Mouse (Mus musculus) G1E-ER4 (cell line): Measurements from ENCODE around the gene Coa4. TPM values are rescaled to one million over a fixed set of nuclear protein-coding genes. Genes with fewer than 3 reads are reported as not detected.

Experiments
- GATA1 ChIP-seq: IDR thresholded peaks from one replicate; pipeline ENCODE4 v1.8.0; 2012; ENCODE audit warnings: low read length, inconsistent platforms
- polyA plus RNA-seq: library from polyadenylated mRNA; stranded (reverse); fragments of >175 nt; gene quantifications from 2 replicates; pipeline ENCODE4 v1.2.3, GENCODE M21; 2012

Gene Coa4
- polyA plus RNA-seq, 1 experiment: 13.4 TPM

DNA sequence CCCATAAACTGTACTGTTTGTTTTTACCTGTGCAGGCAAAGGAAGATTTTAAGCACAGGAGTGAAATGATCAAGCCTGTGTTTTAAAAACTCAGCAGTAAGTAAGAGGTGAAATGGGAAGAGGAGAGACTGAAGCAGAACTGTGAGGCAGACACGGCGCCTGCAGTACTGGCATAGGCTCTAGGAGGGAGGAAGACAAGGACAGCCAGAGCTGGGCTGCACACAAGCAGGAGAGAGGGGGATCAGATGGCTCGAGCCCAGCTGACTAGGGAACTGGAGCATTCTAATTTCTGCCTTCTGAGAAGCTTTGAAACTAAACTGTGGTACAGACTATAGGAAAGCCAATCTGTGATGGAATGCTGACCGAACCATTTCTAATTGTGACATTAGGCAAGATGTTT lies 35.8 kb downstream of the Coa4 start:
- TF ChIP-seq GATA1: no peak

GRCm38 (mm10) chr7:100578794-100579193 lies 41.9 kb downstream of the Coa4 start:
- no peak for TF ChIP-seq GATA1

- TF ChIP-seq GATA1: no peak
Observed at GRCm38 (mm10) chr7:100582235-100582634, 45.4 kb downstream of the Coa4 start.

DNA sequence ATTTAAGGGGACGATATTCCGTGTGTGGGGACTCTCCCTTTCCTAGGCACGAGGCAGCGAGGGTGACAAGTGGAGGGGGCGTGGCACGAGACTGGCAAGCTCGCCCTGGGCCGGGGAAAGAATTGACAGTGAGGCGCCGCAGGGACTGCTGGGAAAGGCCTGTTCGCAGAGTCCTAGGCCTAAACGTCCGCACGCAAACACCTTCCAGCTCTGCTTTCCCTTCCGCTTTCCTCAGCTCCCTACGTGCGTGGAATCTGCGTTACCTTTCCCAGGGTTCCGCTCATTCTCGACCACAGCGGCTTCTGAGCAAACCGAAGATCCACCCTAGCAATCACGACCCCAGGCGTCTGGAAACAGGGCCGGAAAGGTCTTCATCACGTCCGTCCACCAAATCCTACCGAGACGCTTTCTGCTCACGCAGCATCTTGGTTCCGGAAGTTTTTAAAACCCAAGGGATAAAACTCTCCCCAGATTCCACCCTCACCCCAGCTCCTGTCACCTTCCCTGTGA lies 45.9 kb downstream of the Coa4 start:
- no peak for TF ChIP-seq GATA1

DNA sequence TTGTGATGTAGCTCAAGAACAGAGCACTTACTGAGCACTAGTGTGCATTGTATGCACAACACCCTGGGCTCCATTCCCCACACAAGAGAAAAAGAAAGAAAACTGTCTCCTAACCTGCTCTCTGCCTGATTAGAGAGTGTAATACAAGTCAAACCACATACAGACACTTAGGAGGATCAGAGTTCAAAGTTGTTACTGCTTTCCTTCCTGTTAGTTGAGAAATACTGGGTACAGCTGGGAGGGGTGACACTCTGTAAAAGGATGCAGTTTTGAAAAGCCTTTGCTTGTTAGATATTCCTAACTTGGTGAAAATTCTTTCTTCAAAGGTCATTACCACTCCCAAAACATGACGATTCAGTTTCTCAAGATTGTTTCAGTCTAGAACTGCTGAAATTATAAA lies 52.9 kb downstream of the Coa4 start:
- no peak for TF ChIP-seq GATA1

Other genes starting within 250 kb of the Coa4 start
- gene C2cd3, start 164.8 kb upstream of the Coa4 start, polyA plus RNA-seq: 22.7 and 27.1 TPM in 2 replicates
- 45.7 and 57.9 TPM in 2 replicates for gene Ppme1, start 164.8 kb upstream of the Coa4 start, polyA plus RNA-seq
- 0.04 TPM in 1 of 2 replicates, not detected in the other for gene Ucp3, start 64.1 kb upstream of the Coa4 start, polyA plus RNA-seq
- 987 and 1,168 TPM in 2 replicates for gene Ucp2, start 43.7 kb upstream of the Coa4 start, polyA plus RNA-seq
- not detected in 2 replicates for gene Dnajb13, start 22.1 kb upstream of the Coa4 start, polyA plus RNA-seq
- 22.5 and 28.2 TPM in 2 replicates for gene Rab6a, start 70.3 kb downstream of the Coa4 start, polyA plus RNA-seq
- gene Mrpl48, start 71.2 kb downstream of the Coa4 start, polyA plus RNA-seq: 1.2 and 1.7 TPM in 2 replicates
- not detected in 2 replicates for gene Plekhb1, start 125.3 kb downstream of the Coa4 start, polyA plus RNA-seq
- gene Fam168a, start 169.6 kb downstream of the Coa4 start, polyA plus RNA-seq: 43.5 and 47.1 TPM in 2 replicates